Mouse (Mus musculus) embryonic facial prominence, embryonic 11.5 days (tissue): ENCODE results near the gene Cpsf6. TPM values are rescaled to one million over a fixed set of nuclear protein-coding genes. Genes with fewer than 3 reads are reported as not detected.

Source experiments
- ATAC-seq: fragments of 200-750 bp; cut with Nextera tagmentation; replicated peaks from 2 replicates; pipeline ENCODE4 v1.8.0; 2017; ENCODE audit warnings: low read depth; ENCODE audit not compliant: insufficient number of reproducible peaks, low FRiP score, low TSS enrichment
- DNase-seq: peaks from one replicate; pipeline ENCODE4 v3.0.0-alpha.2; 2015; ENCODE audit warnings: low spot score
- H3K27ac ChIP-seq: fragments of 300-500 bp; sonication (generic); replicated peaks from 2 replicates; pipeline ENCODE4 v1.5.1; 2014; ENCODE audit warnings: mild to moderate bottlenecking, low read depth, low read length, control low read depth
- H3K27me3 ChIP-seq: fragments of 300-500 bp; sonication (generic); 2 replicates; pipeline ENCODE4 v1.6.1; 2014; ENCODE audit warnings: mild to moderate bottlenecking, low read length, moderate library complexity, mixed read lengths; ENCODE audit not compliant: control insufficient read depth, insufficient read depth
- H3K36me3 ChIP-seq: fragments of 300-500 bp; sonication (generic); replicated peaks from 2 replicates; pipeline ENCODE4 v1.6.1; 2014; ENCODE audit warnings: low read depth, mild to moderate bottlenecking, low read length, moderate library complexity, mixed read lengths; ENCODE audit not compliant: control insufficient read depth, insufficient read depth
- H3K4me1 ChIP-seq: fragments of 300-500 bp; sonication (generic); 2 replicates; pipeline ENCODE4 v1.6.1; 2014; ENCODE audit warnings: low read length, mixed read lengths; ENCODE audit not compliant: control insufficient read depth, insufficient read depth
- H3K4me2 ChIP-seq: fragments of 300-500 bp; sonication (generic); 2 replicates; pipeline ENCODE4 v1.6.1; 2014; ENCODE audit warnings: low read depth, mild to moderate bottlenecking, control low read depth, low read length, moderate library complexity
- H3K4me3 ChIP-seq: fragments of 300-500 bp; sonication (generic); 2 replicates; pipeline ENCODE4 v1.5.1; 2014; ENCODE audit warnings: low read depth, low read length, control low read depth
- H3K9ac ChIP-seq: fragments of 300-500 bp; sonication (generic); replicated peaks from 2 replicates; pipeline ENCODE4 v1.6.1; 2014; ENCODE audit warnings: mild to moderate bottlenecking, control low read depth, low read length
- H3K9me3 ChIP-seq: fragments of 300-500 bp; sonication (generic); replicated peaks from 2 replicates; pipeline ENCODE4 v1.6.1; 2016; ENCODE audit warnings: mild to moderate bottlenecking, low read length, inconsistent platforms, mixed read lengths; ENCODE audit not compliant: control insufficient read depth
- WGBS: fragments of 180-500 bp; shearing (Covaris S2); extraction: QIAGEN DNeasy Blood & Tissue Kit; methylation state at CpG from one replicate; pipeline ENCODE4 v1.1.7; 2014; 5-methylcytosine and 5-hydroxymethylcytosine counted together
- polyA plus RNA-seq: library from polyadenylated mRNA; unstranded; fragments of >200 nt; fragmentation: Nextera tagmentation; extraction: Ambion mirVana; gene quantifications from 2 replicates; pipeline ENCODE4 v1.2.1, GENCODE M21; 2014

Gene Cpsf6
- polyA plus RNA-seq, 1 experiment from 2014 or later, result 223 TPM

DNA sequence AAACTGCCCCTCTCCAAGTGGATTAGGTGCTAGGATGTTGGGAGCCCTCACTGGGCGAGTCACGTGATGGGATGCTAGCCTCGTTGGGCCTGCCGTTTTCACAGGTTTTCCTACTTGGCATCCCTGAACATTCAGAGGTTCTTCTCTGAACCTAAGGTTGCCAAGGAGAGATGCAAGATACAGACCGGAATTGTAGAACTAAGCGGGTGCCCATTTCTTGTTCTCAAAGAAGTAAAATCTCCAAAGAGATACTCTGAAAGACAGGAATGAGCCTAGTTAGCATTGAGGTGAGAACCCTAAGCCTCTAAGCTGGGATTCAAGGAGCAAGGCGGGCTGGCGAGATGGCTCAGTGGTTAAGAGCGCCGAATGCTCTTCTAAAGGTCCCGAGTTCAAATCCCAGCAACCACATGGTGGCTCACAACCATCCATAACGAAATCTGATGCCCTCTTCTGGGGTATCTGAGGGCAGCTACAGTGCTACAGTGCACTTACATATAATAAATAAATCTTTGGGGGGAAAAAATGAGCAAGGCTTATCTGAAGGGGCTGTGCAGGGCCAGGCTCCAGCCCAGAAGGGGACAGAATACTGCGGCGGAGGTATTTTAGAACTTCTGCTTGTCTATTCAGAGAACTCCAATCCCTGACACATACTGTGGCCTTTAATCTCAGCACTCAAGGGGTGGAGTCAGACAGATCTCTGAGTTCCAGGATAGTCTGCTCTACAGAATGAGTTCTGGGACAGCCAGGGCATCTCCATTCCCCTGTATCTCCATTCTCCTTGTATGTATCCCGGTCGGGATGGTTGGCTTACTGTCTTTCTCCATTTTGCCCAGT is 37.0 kb upstream of the Cpsf6 start:
- H3K4me2 ChIP-seq, result no peak overlapping the region
- no peaks in the 10 kb centered on the region for H3K27me3 ChIP-seq
- no peaks in the 10 kb centered on the region for H3K4me1 ChIP-seq
- no peaks in the 10 kb centered on the region for H3K36me3 ChIP-seq
- H3K9ac ChIP-seq, result no peak overlapping the region
- no peaks in the 10 kb centered on the region for H3K9me3 ChIP-seq
- no peak for DNase-seq
- H3K27ac ChIP-seq, result no peak overlapping the region
- H3K4me3 ChIP-seq, result no peak overlapping the region
- peak; percentile 11; the same call in 1 of the 2 replicates for ATAC-seq
- WGBS, result 84% methylated on average over 16 of the region's 16 CpGs

DNA sequence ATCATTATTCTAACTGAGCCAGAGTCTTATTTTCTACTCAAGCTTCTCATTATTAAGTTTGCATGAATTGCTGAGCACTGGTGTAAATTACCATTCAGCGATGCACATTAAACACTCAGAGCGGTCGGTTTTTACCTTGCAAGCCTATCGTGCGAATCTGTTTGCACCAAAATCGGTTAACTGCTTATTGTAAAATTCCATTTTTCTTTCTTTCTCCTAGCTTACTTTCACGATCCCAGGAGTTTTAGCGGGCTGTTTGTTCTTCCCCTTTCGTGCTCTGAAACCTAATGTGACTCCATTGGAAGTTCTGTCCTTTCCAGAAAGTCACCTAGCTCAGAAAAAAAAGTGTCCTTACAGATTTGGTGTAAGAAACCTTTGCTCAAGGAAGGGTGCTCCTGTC is 36.3 kb upstream of the Cpsf6 start:
- no peak overlapping the region for H3K9ac ChIP-seq
- DNase-seq, result no peak
- H3K4me1 ChIP-seq, result no peaks in the 10 kb centered on the region
- H3K27ac ChIP-seq, result no peak overlapping the region
- no peak overlapping the region for H3K4me2 ChIP-seq
- 83% methylated on average over 9 of the region's 9 CpGs for WGBS
- H3K4me3 ChIP-seq, result no peak overlapping the region
- H3K36me3 ChIP-seq, result no peaks in the 10 kb centered on the region
- no peaks in the 10 kb centered on the region for H3K27me3 ChIP-seq
- H3K9me3 ChIP-seq, result no peaks in the 10 kb centered on the region
- ATAC-seq, result no peak

DNA sequence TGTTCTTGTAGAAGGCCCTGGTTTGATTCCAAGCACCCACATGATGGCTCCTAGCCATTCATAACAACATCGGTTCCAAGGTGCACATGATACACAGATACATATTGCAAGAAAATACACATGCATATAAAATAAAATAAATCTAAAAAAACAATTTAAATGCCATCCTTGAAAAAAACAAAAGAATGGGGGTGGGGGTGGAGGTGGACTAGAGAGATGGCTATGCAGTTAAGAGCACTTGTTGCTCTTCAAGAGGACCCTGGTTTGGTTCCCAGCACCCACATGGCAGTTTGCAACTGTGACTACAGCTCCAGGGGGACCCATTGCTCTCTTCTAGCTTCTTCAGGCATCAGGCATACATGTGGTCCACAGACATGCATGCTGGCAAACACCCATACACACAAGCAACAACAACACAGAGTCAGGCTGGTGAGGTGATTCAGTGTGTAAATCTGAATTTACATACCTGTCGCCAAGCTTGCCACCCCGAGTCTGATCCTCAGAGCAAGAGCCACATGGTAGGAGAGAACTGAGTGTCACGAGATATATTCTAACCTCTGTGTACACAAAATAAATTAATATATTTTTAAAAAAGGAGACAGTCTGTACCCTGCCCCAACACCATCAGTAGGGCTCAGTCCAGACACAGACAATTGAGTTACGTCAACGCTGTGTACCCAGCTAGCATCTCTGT is 35.7 kb upstream of the Cpsf6 start:
- no peaks in the 10 kb centered on the region for H3K27me3 ChIP-seq
- no peaks in the 10 kb centered on the region for H3K4me1 ChIP-seq
- no peak for ATAC-seq
- no peak overlapping the region for H3K27ac ChIP-seq
- H3K4me2 ChIP-seq, result no peak overlapping the region
- no peak overlapping the region for H3K9ac ChIP-seq
- H3K9me3 ChIP-seq, result no peaks in the 10 kb centered on the region
- no peaks in the 10 kb centered on the region for H3K36me3 ChIP-seq
- H3K4me3 ChIP-seq, result no peak overlapping the region
- DNase-seq, result no peak
- WGBS, result 94% methylated on average over 6 of the region's 6 CpGs

DNA sequence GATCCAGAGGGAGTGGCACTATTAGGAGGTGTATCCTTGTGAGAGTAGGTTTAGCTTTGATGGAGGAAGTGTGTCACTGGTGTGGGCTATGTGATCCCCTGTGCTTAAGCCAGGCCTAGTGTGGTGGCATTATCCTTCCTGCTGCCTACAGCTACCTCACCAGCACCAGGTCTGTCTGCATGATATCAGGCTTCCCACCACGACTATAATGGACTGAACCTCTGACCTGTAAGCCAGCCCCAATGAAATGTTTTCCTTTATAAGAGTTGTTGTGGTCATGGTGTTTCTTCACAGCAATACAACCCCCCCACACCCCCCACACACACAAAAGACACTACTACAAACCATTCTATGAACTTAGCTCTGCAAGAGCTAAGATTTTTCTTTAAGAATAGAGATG is 34.9 kb upstream of the Cpsf6 start:
- Histone ChIP-seq H3K4me3 (no peak overlapping the region), H3K9ac (no peak overlapping the region), H3K4me1 (no peaks in the 10 kb centered on the region), H3K4me2 (no peak overlapping the region), H3K27me3 (no peaks in the 10 kb centered on the region), H3K27ac (no peak overlapping the region), H3K36me3 (no peaks in the 10 kb centered on the region), H3K9me3 (no peaks in the 10 kb centered on the region)
- no peak for DNase-seq
- WGBS, result 78% methylated on average over 1 of the region's 1 CpGs
- no peak for ATAC-seq

DNA sequence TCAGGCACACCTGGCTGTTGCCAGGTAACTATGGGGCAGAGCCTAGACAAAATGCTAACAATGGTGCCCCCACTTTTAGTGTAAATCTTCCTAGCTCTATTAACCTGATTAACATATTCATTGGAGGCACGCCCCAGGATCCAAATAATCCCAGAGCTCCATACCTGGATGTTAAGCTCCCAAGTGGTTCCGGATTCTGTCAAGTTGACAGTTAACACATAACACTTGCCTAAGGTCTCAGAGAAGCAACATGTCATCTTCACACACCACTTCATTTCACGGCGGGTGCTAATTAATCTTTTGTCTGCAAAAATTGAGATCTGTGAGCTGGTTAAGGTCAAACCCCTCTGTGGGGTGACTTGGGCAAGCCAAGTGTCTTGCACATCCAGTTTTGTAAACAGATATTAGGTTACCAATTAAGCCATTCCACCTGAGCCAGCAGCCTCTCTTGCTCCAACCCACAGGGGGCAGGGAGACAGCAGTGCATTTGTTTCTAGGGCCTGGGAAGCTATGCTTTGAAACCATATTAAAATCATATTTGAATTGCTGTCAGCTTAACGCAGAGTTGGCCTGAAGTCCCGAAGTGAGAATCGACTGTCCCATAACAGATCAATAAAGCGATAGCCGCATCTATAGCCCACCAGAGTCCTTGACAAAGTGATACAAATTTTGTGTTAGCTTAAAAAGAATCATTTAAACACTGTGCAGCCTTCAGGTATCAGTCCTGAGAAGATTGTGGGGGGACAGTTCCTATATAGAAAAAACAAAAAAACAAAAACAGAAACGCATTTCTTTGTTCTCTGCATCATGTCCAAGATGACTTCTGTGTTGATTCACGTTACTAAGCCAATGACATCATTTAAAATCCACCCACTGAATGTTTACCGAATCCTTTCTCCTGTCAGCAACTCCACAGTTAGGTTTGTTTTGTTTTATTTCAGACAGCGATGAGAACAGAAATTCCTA is 34.0 kb upstream of the Cpsf6 start:
- Histone ChIP-seq H3K4me3 (no peak overlapping the region), H3K36me3 (no peaks in the 10 kb centered on the region), H3K27ac (no peak overlapping the region), H3K4me2 (no peak overlapping the region), H3K4me1 (no peaks in the 10 kb centered on the region), H3K27me3 (no peaks in the 10 kb centered on the region), H3K9me3 (no peaks in the 10 kb centered on the region), H3K9ac (no peak overlapping the region)
- ATAC-seq (no peak), DNase-seq (no peak)
- WGBS, result 76% methylated on average over 13 of the region's 13 CpGs

DNA sequence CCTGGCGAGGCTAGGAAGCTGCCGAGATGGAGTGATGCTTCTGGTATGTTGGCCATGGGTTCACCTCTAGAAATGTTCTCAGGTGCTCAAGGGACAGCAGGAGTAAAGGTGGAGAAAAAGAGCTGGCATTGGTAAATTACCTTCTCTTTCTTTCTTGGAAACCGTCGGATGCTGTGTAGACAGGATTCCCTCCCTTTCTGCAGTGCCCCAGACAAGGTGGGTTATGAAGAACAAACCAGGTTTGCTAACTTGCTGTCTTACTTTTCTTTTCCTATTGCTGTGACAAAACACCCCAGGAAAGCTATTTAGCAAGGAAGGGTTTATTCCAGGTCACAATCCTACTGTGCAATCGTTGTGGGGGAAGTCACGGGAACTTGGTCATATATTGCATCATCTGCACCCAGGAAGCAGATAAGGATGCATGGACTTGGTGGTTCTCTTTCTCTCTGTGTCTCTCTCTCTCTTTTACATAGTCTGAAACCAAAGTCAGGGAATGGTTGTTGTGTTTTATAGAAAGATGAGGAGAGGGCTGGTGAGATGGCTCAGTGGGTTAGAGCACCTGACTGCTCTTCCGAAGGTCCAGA is 32.8 kb upstream of the Cpsf6 start:
- no peak overlapping the region for H3K4me3 ChIP-seq
- H3K27ac ChIP-seq, result no peak overlapping the region
- H3K36me3 ChIP-seq, result no peaks in the 10 kb centered on the region
- no peaks in the 10 kb centered on the region for H3K27me3 ChIP-seq
- no peak overlapping the region for H3K4me2 ChIP-seq
- WGBS, result 83% methylated on average over 7 of the region's 7 CpGs
- DNase-seq (no peak), ATAC-seq (no peak)
- no peak overlapping the region for H3K9ac ChIP-seq
- H3K4me1 ChIP-seq, result no peaks in the 10 kb centered on the region
- no peaks in the 10 kb centered on the region for H3K9me3 ChIP-seq

DNA sequence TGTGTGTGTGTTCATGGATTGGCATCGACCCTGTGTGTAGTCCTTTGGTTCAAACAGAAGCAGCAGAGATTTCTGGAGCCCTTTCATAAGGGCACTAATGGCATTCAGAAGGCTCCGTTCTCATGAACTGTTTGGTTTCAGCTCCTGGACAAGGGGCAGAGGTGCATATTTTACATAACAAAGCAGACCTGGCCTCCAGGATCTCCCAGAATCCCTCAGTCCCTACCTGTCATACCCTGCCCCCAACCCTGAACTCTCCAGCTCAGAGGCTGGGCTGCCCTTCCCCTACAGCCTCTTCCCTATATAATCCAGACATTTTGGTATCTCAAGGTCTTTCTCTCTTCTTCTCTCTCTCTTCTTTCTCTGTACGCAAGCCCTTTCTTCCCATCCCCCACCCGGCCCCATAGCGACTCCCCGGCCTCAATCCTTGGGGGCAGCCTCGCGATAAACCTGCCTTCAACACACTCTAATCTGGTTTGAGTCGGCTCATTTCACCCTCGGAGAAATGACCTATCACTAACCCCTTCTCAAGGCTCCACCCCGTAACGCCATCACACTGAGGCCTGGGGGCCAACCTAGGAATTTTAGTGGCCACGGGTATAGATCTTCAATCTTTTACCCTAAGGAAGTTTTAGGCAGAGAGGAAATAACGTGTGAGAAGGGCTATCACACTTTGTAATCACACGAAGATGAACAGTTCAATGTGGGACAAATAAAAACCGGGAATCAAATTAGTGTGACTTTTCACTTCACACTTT is 32.1 kb upstream of the Cpsf6 start:
- H3K9ac ChIP-seq, result no peak overlapping the region
- H3K9me3 ChIP-seq, result no peaks in the 10 kb centered on the region
- no peaks in the 10 kb centered on the region for H3K4me1 ChIP-seq
- no peak for ATAC-seq
- DNase-seq, result peak; percentile 12
- no peak overlapping the region for H3K27ac ChIP-seq
- no peak overlapping the region for H3K4me3 ChIP-seq
- H3K4me2 ChIP-seq, result no peak overlapping the region
- WGBS, result 44% methylated on average over 16 of the region's 16 CpGs
- no peaks in the 10 kb centered on the region for H3K36me3 ChIP-seq
- H3K27me3 ChIP-seq, result no peaks in the 10 kb centered on the region
